Comparison of ENCODE assay signal across 23 mouse cellular contexts in genomic region chr15:56050716-56051115, GRCm38 (mm10).
"Had no signal": no experiment of that assay in that cellular context is flagged by ENCODE, and none has a peak within 500 bp of the region (broad histone marks: within the 10 kb centered on the region; RNA-seq: fewer than 3 reads in every experiment).

No protein-coding gene starts in this region.

- H3K4me1 ChIP-seq: limb, embryonic 12.5 days; limb, embryonic 15.5 days; lung, embryonic 15.5 days; midbrain, embryonic 12.5 days; midbrain, embryonic 15.5 days had no signal

- H3K4me2 ChIP-seq: kidney, embryonic 15.5 days; limb, embryonic 12.5 days; limb, embryonic 15.5 days; liver, embryonic 11.5 days; lung, embryonic 15.5 days; midbrain, embryonic 12.5 days; midbrain, embryonic 15.5 days had no signal

- H3K9ac ChIP-seq: kidney, embryonic 15.5 days; limb, embryonic 12.5 days; limb, embryonic 15.5 days; liver, embryonic 14.5 days; liver, postnatal 0 days; lung, embryonic 15.5 days; midbrain, embryonic 12.5 days; midbrain, embryonic 15.5 days had no signal

- H3K27ac ChIP-seq: kidney, embryonic 15.5 days; limb, embryonic 12.5 days; limb, embryonic 15.5 days; liver, embryonic 14.5 days; lung, embryonic 15.5 days; midbrain, embryonic 12.5 days; midbrain, embryonic 15.5 days; stomach, postnatal 0 days had no signal

- H3K27me3 ChIP-seq: kidney, embryonic 15.5 days; limb, embryonic 12.5 days; limb, embryonic 15.5 days; lung, embryonic 15.5 days; midbrain, embryonic 12.5 days; midbrain, embryonic 15.5 days had no signal

- H3K9me3 ChIP-seq: kidney, embryonic 15.5 days; limb, embryonic 12.5 days; limb, embryonic 15.5 days; lung, embryonic 15.5 days; megakaryocyte, embryonic 14.5 days; midbrain, embryonic 12.5 days; midbrain, embryonic 15.5 days had no signal

- DNase-seq: kidney, adult 8-10 months; kidney, postnatal 14 days; kidney, postnatal 4 days; left cerebral cortex, postnatal 4 days; liver, postnatal 0 days; lung, postnatal 36 days; right cerebral cortex, adult 18-20 months; right cerebral cortex, postnatal 14 days; right cerebral cortex, postnatal 4 days; thymus, adult 2 months; thymus, postnatal 14 days; thymus, postnatal 4 days had no signal

- H3K4me3 ChIP-seq: kidney, embryonic 15.5 days; limb, embryonic 12.5 days; limb, embryonic 15.5 days; lung, embryonic 15.5 days; megakaryocyte, embryonic 14.5 days; midbrain, embryonic 12.5 days; midbrain, embryonic 15.5 days had no signal

- ATAC-seq: intestine, postnatal 0 days; liver, postnatal 0 days; midbrain, embryonic 15.5 days had no signal

- H3K36me3 ChIP-seq: kidney, embryonic 15.5 days; limb, embryonic 12.5 days; limb, embryonic 15.5 days; lung, embryonic 15.5 days; midbrain, embryonic 12.5 days; midbrain, embryonic 15.5 days had no signal
